Mouse (Mus musculus) forebrain, embryonic 10.5 days (tissue): ENCODE data around the gene Adamts10. TPM values are rescaled to one million over a fixed set of nuclear protein-coding genes. Genes with fewer than 3 reads are reported as not detected.
A peak's percentile ranks its signal among the peaks of the same experiment; 100 is the strongest.

Experiments
- DNase-seq: peaks from one replicate; pipeline ENCODE4 v3.0.0-alpha.2; 2017; ENCODE audit warnings: low spot score; ENCODE audit errors: extremely low spot score
- H3K27ac ChIP-seq: fragments of 300-500 bp; sonication (generic); 2 replicates; pipeline ENCODE4 v1.5.1; 2016; ENCODE audit warnings: mild to moderate bottlenecking
- H3K27me3 ChIP-seq: fragments of 300-500 bp; sonication (generic); 2 replicates; pipeline ENCODE4 v1.6.1; 2016; ENCODE audit warnings: mild to moderate bottlenecking; ENCODE audit not compliant: poor library complexity, severe bottlenecking
- H3K36me3 ChIP-seq: fragments of 300-500 bp; sonication (generic); replicated peaks from 2 replicates; pipeline ENCODE4 v1.6.1; 2016; ENCODE audit warnings: mild to moderate bottlenecking, moderate library complexity
- H3K4me1 ChIP-seq: fragments of 300-500 bp; sonication (generic); 2 replicates; pipeline ENCODE4 v1.6.1; 2016
- H3K4me3 ChIP-seq: fragments of 300-500 bp; sonication (generic); 2 replicates; pipeline ENCODE4 v1.5.1; 2016; ENCODE audit warnings: mild to moderate bottlenecking, moderate library complexity
- H3K9me3 ChIP-seq: fragments of 300-500 bp; sonication (generic); 2 replicates; pipeline ENCODE4 v1.6.1; 2016; ENCODE audit warnings: mild to moderate bottlenecking, moderate library complexity
- WGBS: fragments of 180-500 bp; shearing (Covaris S2); methylation state at CpG from one replicate; pipeline ENCODE4 v1.1.7; 2016; 5-methylcytosine and 5-hydroxymethylcytosine counted together
- polyA plus RNA-seq: library from polyadenylated mRNA; unstranded; fragments of >200 nt; fragmentation: Nextera tagmentation; extraction: Ambion mirVana; gene quantifications from 2 replicates; pipeline ENCODE4 v1.2.1, GENCODE M21; 2016

Adamts10 gene
- polyA plus RNA-seq: 42.6 and 47.3 TPM in 2 replicates

GRCm38 (mm10) chr17:33523918-33524755 is at the start of gene Adamts10:
Gene Adamts10 (plus strand): TSS chr17:33524204.
- Histone ChIP-seq H3K9me3 (no peaks in the 10 kb centered on the region), H3K4me3 (peak within 1 kb of the TSS; percentile 71), H3K27me3 (no peaks in the 10 kb centered on the region), H3K4me1 (peaks cover 55% of the 10 kb centered on the region), H3K36me3 (peaks cover 16% of the 10 kb centered on the region), H3K27ac (peak within 1 kb of the TSS; percentile 92)
- WGBS: under 1% methylated on average over 44 of the region's 44 CpGs
- DNase-seq: peak; percentile 82

- Histone ChIP-seq H3K9me3 (no peaks in the 10 kb centered on the region), H3K4me3 (no peak overlapping the region), H3K27me3 (no peaks in the 10 kb centered on the region), H3K36me3 (no peaks in the 10 kb centered on the region), H3K27ac (no peak overlapping the region), H3K4me1 (no peaks in the 10 kb centered on the region)
- no peak for DNase-seq
- WGBS: 60% methylated on average over 6 of the region's 6 CpGs
Measured at GRCm38 (mm10) chr17:33484020-33484419, 40.0 kb upstream of the Adamts10 start.

- DNase-seq: no peak
- no peak overlapping the region for H3K27ac ChIP-seq
- H3K4me1 ChIP-seq: no peaks in the 10 kb centered on the region
- 0 out of 2 replicates have a peak, but pooled peaks cover 3% of the 10 kb centered on the region for H3K9me3 ChIP-seq
- H3K27me3 ChIP-seq: no peaks in the 10 kb centered on the region
- 79% methylated on average over 2 of the region's 2 CpGs for WGBS
- no peaks in the 10 kb centered on the region for H3K36me3 ChIP-seq
- H3K4me3 ChIP-seq: no peak overlapping the region
Measured at GRCm38 (mm10) chr17:33487211-33487610, 36.8 kb upstream of the Adamts10 start.

GRCm38 (mm10) chr17:33487652-33488051 is 36.4 kb upstream of the Adamts10 start:
- no peak for DNase-seq
- Histone ChIP-seq H3K27me3 (no peaks in the 10 kb centered on the region), H3K27ac (no peak overlapping the region), H3K4me1 (no peaks in the 10 kb centered on the region), H3K36me3 (no peaks in the 10 kb centered on the region), H3K4me3 (no peak overlapping the region), H3K9me3 (0 out of 2 replicates have a peak, but pooled peaks cover 3% of the 10 kb centered on the region)
- WGBS: 100% methylated on average over 1 of the region's 1 CpGs

- 90% methylated on average over 2 of the region's 2 CpGs for WGBS
- H3K36me3 ChIP-seq: no peaks in the 10 kb centered on the region
- no peak overlapping the region for H3K4me3 ChIP-seq
- DNase-seq: no peak
- no peaks in the 10 kb centered on the region for H3K4me1 ChIP-seq
- H3K27me3 ChIP-seq: no peaks in the 10 kb centered on the region
- H3K9me3 ChIP-seq: 0 out of 2 replicates have a peak, but pooled peaks cover 3% of the 10 kb centered on the region
- no peak overlapping the region for H3K27ac ChIP-seq
Measured at GRCm38 (mm10) chr17:33491371-33491770, 32.6 kb upstream of the Adamts10 start.

- 0 out of 2 replicates have a peak, but pooled peaks cover 3% of the 10 kb centered on the region for H3K9me3 ChIP-seq
- DNase-seq: peak; percentile 21
- no peaks in the 10 kb centered on the region for H3K36me3 ChIP-seq
- WGBS: 63% methylated on average over 6 of the region's 6 CpGs
- no peaks in the 10 kb centered on the region for H3K4me1 ChIP-seq
- no peaks in the 10 kb centered on the region for H3K27me3 ChIP-seq
- no peak overlapping the region for H3K27ac ChIP-seq
- H3K4me3 ChIP-seq: no peak overlapping the region
Measured at GRCm38 (mm10) chr17:33493065-33493464, 30.9 kb upstream of the Adamts10 start.

- H3K4me3 ChIP-seq: no peak overlapping the region
- H3K4me1 ChIP-seq: no peaks in the 10 kb centered on the region
- no peak for DNase-seq
- no peaks in the 10 kb centered on the region for H3K36me3 ChIP-seq
- H3K27ac ChIP-seq: no peak overlapping the region
- H3K27me3 ChIP-seq: no peaks in the 10 kb centered on the region
- 0 out of 2 replicates have a peak, but pooled peaks cover 3% of the 10 kb centered on the region for H3K9me3 ChIP-seq
Measured at GRCm38 (mm10) chr17:33494586-33494985, 29.4 kb upstream of the Adamts10 start.

GRCm38 (mm10) chr17:33498918-33499317 is 25.1 kb upstream of the Adamts10 start:
- no peaks in the 10 kb centered on the region for H3K4me1 ChIP-seq
- no peaks in the 10 kb centered on the region for H3K27me3 ChIP-seq
- no peaks in the 10 kb centered on the region for H3K9me3 ChIP-seq
- WGBS: 78% methylated on average over 1 of the region's 1 CpGs
- no peak overlapping the region for H3K4me3 ChIP-seq
- no peak for DNase-seq
- H3K36me3 ChIP-seq: no peaks in the 10 kb centered on the region
- H3K27ac ChIP-seq: no peak overlapping the region

GRCm38 (mm10) chr17:33508386-33508785 is 15.6 kb upstream of the Adamts10 start:
- H3K4me1 ChIP-seq: peaks cover 3% of the 10 kb centered on the region; the same call in 1 of the 2 replicates
- no peaks in the 10 kb centered on the region for H3K9me3 ChIP-seq
- 92% methylated on average over 1 of the region's 1 CpGs for WGBS
- no peaks in the 10 kb centered on the region for H3K27me3 ChIP-seq
- H3K27ac ChIP-seq: no peak overlapping the region
- H3K36me3 ChIP-seq: no peaks in the 10 kb centered on the region
- DNase-seq: no peak
- no peak overlapping the region for H3K4me3 ChIP-seq

GRCm38 (mm10) chr17:33510172-33510571 is 13.8 kb upstream of the Adamts10 start:
- no peak overlapping the region for H3K27ac ChIP-seq
- 84% methylated on average over 5 of the region's 5 CpGs for WGBS
- no peaks in the 10 kb centered on the region for H3K9me3 ChIP-seq
- no peaks in the 10 kb centered on the region for H3K36me3 ChIP-seq
- H3K4me3 ChIP-seq: no peak overlapping the region
- H3K27me3 ChIP-seq: no peaks in the 10 kb centered on the region
- DNase-seq: no peak
- H3K4me1 ChIP-seq: peaks cover 3% of the 10 kb centered on the region; the same call in 1 of the 2 replicates

- H3K4me3 ChIP-seq: no peak overlapping the region
- peaks cover 3% of the 10 kb centered on the region; the same call in 1 of the 2 replicates for H3K4me1 ChIP-seq
- 29% methylated on average over 2 of the region's 2 CpGs for WGBS
- H3K27ac ChIP-seq: no peak overlapping the region
- no peaks in the 10 kb centered on the region for H3K9me3 ChIP-seq
- H3K27me3 ChIP-seq: no peaks in the 10 kb centered on the region
- no peak for DNase-seq
- no peaks in the 10 kb centered on the region for H3K36me3 ChIP-seq
Measured at GRCm38 (mm10) chr17:33512441-33513415, 11.3 kb upstream of the Adamts10 start.

GRCm38 (mm10) chr17:33513874-33514273 is 10.1 kb upstream of the Adamts10 start:
- DNase-seq: no peak
- Histone ChIP-seq H3K9me3 (no peaks in the 10 kb centered on the region), H3K27me3 (no peaks in the 10 kb centered on the region), H3K4me3 (no peak overlapping the region), H3K27ac (no peak overlapping the region), H3K36me3 (no peaks in the 10 kb centered on the region), H3K4me1 (peaks cover 3% of the 10 kb centered on the region; the same call in 1 of the 2 replicates)
- 94% methylated on average over 5 of the region's 5 CpGs for WGBS
